Mouse (Mus musculus) adrenal gland, postnatal 36 days (tissue): ENCODE results near the gene Sarm1. TPM values are rescaled to one million over a fixed set of nuclear protein-coding genes. Genes with fewer than 3 reads are reported as not detected.

Experiments used
- total RNA-seq, 2 experiments: library from RNA; stranded (reverse); gene quantifications; 2 replicates each; pipeline ENCODE4 v1.2.3; 2021

The Sarm1 gene
- total RNA-seq, 2 experiments from 2014 or later: 4.5 to 5.9 TPM

Other genes with a start within 250 kb of the Sarm1 start
- gene 2610507B11Rik, start 236.0 kb downstream of the Sarm1 start, total RNA-seq: 100 to 1,000 TPM; 150 to 176 TPM
- gene BC030499, start 206.9 kb downstream of the Sarm1 start, total RNA-seq: 1 to 10 TPM in 1 of 2 experiments, under 1 TPM in 1; 0.99 to 1.3 TPM
- gene Spag5, start 196.2 kb downstream of the Sarm1 start, total RNA-seq: 1 to 10 TPM; 4.1 to 4.3 TPM
- 10 to 100 TPM; 11.7 to 21.6 TPM for gene Aldoc, start 174.8 kb downstream of the Sarm1 start, total RNA-seq
- 10 to 100 TPM; 54.0 to 57.7 TPM for gene Pigs, start 169.3 kb downstream of the Sarm1 start, total RNA-seq
- gene Unc119, start 154.3 kb downstream of the Sarm1 start, total RNA-seq: 10 to 100 TPM; 32.8 to 37.3 TPM
- gene Foxn1, start 111.2 kb downstream of the Sarm1 start, total RNA-seq: under 1 TPM in 1 of 2 experiments, not detected in 1; 0.30 TPM
- gene Slc13a2, start 75.5 kb downstream of the Sarm1 start, total RNA-seq: not detected
- 10 to 100 TPM; 31.9 to 40.0 TPM for gene Slc46a1, start 32.1 kb downstream of the Sarm1 start, total RNA-seq
- gene Vtn, start 1.3 kb upstream of the Sarm1 start, total RNA-seq: 1 to 10 TPM; 1.6 to 3.2 TPM
- not detected for gene Sebox, start 5.7 kb upstream of the Sarm1 start, total RNA-seq
- 10 to 100 TPM; 27.3 to 36.0 TPM for gene Tmem199, start 14.4 kb upstream of the Sarm1 start, total RNA-seq
- 100 to 1,000 TPM; 149 to 156 TPM for gene Poldip2, start 14.4 kb upstream of the Sarm1 start, total RNA-seq
- gene Tnfaip1, start 38.6 kb upstream of the Sarm1 start, total RNA-seq: 10 to 100 TPM; 45.0 to 45.3 TPM
- 100 to 1,000 TPM in 1 of 2 experiments, 10 to 100 TPM in 1; 94.3 to 106 TPM for gene Ift20, start 38.6 kb upstream of the Sarm1 start, total RNA-seq
- 10 to 100 TPM; 37.8 to 59.8 TPM for gene Tmem97, start 53.0 kb upstream of the Sarm1 start, total RNA-seq
- gene Nlk, start 199.6 kb upstream of the Sarm1 start, total RNA-seq: 10 to 100 TPM; 48.6 to 53.6 TPM